Mouse (Mus musculus) telencephalon, adult 2 months (tissue): ENCODE data around the gene Rab11fip5.
A peak's percentile ranks its signal among the peaks of the same experiment; 100 is the strongest.

Experiments used
- DNase-seq: peaks from one replicate; pipeline ENCODE4 v3.0.0-alpha.2; 2011; ENCODE audit warnings: low read depth, low spot score

Rab11fip5 gene

DNA sequence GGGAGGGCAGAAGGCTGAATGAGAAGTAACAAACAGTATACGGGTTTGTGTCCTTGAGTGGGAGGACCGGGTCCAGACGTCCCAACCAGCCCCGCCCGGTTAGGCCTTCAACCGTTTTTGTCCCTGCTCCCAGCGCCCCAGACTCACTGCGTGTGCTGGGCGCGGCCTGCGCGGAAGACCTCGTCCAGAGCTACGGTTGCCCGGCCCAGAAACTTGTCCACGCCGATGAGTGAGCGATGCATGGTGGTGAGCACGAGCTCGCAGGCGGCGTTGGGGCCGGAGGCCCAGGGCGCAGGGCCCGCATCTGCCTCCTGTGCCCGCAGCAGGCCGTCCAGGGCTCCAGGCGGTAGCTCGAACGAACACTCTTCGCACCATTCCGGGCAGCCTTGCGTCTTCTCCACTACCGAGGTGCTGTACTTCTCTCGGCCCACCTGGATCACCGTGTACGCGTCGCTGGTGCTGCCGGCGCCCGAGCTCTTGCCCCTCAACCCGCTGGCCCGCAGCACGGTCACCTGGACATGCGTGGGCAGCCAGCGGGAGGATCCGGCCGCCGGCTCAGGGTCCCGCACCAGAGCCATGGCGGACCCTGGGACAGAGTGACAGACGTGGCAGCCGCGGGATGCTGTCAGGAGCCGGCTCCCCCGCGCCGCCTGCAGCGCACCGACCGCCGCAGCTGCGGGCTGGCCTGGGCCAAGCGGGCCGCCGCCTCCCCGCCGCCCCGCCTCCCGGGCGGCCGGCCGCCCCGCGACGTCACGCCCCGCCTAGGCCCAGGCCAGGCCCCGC, at the start of gene Rab11fip5:
Gene Rab11fip5 (minus strand): TSS at position 684 of the 783 bp plus-strand sequence.
- DNase-seq: no peak

DNA sequence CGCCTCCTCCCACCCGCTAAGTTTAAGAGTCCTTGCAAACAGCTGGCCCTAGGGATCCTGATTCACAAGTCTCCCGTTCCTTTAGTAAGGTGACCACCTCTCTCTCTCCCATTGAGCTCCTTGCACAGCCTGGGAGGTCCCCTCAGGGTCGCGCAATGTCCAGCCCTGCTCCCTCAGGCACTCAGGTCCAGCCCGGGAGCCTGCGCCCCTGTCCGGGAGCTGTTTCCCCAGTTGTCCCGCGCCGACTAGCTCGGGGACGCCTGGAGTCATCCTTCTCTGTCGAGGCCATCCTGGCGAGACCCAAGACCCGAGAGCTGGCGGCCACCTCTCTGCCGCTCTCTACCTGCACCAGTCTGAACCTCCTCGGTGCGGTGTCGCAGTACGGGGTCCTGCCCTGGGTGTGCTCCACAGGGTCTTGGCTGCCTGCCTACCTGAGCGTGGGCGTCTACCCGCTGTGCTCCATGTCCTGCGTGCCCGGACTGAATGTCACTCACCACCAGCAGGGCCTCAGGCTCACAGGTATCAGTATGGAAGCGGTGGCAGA, 49.5 kb upstream of the Rab11fip5 start, which contains the start of gene Noto:
Gene Noto (plus strand): TSS at position 51 of the 544 bp plus-strand sequence.
- DNase-seq: no peak

DNA sequence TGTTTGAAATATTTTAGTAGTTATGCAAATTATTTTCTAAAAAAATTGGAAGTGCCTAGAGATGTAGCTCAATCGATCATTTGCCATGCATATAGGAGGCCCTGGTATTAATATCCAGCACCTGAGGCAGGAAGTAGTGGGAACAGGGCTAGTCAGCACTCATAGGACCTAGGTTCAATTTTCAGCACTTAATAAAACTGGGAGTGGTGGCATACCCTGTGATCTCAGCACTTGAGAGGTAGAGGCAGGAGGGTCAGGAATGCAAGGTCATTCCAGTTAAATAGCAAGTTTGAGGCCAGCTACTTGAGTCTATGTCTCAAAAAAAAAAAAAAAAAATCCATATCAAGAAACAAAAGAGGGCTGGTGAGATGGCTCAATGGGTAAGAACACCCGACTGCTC, 44.7 kb upstream of the Rab11fip5 start:
- DNase-seq: no peak

DNA sequence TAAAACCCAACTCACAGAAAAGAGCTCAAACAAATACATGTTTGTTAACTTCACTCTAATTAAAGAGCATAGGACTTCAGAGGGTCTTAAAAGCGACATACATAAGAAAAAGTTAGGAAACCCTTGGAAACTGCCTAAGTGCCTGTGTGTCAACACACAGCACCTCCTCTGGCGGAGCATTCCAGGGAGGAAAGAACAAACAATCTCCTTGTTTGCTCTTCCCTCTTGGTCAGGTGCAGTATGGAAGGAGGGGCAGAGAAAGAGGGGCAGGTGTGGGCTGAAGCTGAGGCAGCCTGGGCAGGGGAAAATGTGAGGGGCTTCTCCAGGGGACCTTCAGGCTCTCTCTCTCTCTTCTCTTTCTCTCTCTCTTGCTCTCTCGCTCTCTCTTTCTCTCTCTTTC, 41.4 kb upstream of the Rab11fip5 start:
- DNase-seq: no peak

DNA sequence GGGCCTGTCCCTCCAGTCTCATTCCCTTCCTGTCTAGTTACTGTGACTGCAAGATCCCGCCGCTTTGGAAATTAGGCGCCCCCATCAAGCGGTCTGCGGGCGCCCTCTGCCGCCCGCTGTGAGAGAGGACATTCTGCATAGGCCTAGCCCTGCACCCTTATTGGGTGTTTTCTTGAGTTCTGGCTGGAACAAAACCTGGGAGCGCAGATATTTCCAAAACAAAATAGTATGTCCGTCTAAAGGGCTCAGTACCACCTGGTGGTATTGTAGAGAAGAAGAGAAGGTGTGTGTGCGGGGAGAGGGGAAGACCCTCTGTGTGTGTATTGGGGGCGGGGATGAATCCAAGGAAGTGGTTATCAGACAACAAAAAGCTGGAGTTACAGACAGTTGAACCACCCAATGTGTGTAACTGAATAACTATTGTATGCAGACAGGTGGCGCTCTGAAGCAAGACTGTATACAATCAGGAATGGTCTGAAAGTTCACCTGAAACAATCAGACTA, 36.4 kb upstream of the Rab11fip5 start:
- peak; percentile 41 for DNase-seq

DNA sequence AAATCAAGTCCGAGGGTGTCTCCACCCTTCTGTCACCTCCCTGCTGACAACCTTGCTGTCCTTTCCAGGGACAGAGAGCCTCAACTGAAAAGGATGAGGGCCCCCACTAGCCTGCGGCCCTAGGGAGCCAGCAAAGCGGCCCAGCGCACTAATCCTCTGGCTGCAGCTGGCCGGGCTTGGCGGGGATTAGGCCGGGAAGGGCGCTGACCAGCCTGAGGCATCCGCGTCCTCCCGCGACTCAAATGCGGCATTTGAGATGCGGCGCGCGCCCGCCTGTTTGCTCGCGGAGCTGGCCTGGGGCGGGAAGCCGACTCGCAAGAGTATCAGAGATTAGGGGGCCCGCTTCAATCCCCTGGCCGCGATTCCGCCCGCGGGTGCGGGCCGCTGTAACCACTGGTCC, 34.6 kb upstream of the Rab11fip5 start:
- no peak for DNase-seq

DNA sequence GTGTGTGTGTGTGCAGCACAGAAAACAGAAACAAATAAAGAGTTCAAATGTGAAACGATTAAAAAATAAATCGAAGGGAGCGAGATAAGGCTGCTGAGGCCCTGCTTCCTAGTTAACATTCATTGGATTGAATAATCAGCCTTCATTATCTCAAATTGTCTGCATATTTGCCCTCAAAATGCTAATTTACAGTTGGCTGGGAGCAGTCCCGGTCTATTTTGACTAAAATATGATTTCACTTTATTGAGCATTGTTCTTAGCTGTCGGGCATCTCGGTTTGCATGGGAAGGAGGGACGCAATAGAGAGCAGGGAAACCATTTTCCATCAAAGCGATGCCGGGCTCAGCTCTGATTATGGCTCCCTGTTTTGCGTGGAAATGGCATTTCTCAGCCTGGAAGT, 28.6 kb upstream of the Rab11fip5 start:
- DNase-seq: no peak

DNA sequence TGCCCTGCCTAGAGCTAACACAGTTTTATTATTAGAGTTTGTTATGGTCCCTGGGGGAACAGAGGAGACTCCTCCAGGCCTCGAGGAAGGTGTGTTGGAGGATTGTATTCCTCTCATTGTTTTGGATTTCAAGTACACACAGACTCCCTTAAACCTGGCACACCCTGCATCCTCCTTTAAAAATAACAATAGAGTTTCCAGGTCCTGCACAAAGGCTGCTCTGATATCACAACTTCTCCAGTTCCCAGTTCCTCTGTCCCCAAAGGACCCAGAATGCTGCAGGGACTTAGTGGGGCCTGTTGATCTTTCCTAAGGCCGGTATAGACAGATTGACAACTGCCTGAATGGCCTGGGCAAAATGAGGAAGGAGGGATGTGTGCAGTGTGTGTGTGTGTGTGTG, 28.2 kb upstream of the Rab11fip5 start:
- DNase-seq: no peak

DNA sequence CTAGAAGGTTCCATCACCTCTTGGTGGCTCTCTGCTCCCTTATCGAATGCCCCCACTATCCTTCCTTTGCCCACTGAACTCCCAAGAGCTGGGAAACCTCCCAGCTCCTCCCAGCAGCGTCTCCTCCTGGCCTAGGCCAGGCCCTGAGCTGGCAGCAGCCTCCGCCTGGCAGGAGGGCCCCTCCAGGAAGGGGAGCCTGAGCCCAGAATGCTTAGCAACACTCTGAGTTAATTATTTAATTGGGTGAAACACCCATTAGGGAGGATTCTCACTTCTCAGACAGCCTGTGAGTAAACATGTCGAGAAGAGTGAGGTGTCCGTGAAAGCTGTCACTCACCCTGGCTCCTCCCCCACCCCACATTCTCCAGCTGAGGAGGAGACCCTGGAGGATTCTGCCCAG, 25.3 kb upstream of the Rab11fip5 start:
- DNase-seq: no peak

DNA sequence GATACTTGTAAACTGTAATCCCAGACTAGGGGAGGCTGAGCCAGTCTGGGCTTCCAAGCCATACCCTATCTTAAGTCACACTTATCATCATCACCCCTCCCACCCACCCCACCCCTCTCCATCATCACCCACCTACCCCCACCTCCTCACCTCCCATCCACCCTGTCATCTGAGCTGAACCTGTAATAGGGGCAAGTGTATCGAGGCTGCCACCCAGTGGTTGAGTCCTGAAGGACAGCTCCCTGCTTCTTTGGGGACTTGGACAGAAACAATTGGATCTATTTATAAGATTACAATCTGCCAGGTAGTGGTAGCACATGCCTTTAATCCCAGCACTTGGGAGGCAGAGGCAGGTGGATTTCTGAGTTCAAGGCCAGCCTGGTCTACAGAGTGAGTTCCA, 22.7 kb upstream of the Rab11fip5 start:
- DNase-seq: peak; percentile 6

DNA sequence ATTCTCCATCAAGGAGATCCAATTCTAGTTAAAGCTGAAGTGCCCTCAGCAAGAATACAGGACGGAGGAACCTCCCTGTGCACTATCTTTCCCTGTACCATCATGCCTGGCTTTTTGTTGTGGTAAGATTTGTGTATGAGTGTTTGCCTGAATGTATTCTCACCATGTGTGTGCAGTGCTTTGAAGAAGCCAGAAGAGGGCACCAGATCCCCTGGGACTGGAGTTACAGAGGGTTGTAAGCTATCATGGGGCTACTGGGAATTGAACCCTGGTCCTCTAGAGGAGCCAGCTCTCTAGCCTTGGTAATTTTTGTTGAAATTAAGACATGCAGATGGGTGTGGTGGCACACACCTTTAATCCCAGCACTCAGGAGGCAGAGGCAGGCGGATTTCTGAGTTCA, 20.9 kb upstream of the Rab11fip5 start:
- no peak for DNase-seq

DNA sequence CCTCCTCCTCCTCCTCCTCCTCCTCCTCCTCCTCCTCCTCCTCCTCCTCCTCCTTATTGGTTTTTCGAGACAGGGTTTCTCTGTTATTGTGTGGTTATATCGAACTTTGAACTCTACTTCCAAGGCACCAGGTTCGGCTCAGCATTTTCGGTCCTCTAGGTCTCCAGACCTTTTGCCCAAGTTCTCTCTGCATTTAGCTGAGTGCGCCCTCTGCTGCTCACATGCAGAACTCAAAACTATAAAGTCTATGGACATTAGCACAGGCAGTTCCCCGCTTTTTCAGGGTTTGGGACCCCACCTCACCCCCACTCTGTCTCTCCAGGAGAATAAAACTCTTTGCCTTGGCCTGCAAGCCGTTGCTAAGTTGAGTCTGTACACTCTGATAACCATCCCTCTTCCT, 17.4 kb upstream of the Rab11fip5 start:
- DNase-seq: no peak

DNA sequence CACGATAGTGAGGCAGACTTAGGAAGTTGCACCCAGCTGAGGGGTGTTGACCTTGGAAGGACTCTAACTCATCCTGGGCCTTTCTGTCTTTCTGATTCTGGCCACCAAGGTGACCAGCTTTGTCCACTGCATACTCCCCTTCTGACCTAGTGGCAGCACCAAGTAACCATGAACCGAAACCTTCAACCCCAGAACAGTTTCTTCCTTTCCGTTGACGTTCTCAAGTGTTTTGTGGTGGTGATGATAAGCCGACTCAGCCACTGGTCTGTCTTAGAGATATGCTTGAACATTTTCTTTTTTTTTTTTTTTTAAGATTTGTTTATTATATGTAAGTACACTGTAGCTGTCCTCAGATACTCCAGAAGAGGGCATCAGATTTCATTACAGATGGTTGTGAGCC, 14.2 kb upstream of the Rab11fip5 start:
- no peak for DNase-seq

DNA sequence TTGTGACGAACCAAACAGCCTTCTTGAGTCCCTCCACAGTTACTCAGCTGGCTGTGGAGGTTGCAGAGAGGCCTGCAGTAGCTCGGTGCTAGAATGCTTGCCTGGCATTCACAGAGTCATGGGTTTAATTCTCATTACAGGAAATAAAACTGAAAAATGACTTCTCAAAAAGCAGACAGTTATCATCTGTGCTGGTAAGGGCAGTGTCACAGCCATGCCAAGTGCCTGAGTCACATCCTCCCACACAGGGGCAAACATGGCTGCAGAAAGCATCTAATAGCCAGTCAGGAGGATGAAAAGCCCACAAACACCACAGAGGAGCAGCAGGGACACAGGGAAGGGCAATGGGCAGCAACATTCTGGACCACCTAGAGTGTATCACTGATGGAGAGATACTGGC, 8.4 kb upstream of the Rab11fip5 start:
- no peak for DNase-seq

DNA sequence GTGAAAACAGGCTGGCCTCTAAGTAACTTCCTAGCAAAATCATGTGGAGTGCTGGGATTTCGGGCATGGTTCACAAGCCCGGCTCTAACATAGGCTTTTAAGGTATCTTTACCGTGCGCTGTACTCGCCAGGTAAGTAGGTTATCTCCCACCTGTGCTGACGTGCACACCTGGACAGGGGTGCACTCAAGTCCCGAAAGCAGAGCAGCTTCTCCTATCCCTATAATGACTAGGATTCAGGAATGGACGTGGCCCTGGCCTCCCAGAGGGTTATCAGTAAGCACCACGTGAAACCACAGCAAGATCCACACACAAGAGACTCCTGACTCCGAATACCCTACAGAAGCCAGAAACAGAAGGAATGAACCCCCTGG, 7.2 kb upstream of the Rab11fip5 start:
- DNase-seq: no peak

DNA sequence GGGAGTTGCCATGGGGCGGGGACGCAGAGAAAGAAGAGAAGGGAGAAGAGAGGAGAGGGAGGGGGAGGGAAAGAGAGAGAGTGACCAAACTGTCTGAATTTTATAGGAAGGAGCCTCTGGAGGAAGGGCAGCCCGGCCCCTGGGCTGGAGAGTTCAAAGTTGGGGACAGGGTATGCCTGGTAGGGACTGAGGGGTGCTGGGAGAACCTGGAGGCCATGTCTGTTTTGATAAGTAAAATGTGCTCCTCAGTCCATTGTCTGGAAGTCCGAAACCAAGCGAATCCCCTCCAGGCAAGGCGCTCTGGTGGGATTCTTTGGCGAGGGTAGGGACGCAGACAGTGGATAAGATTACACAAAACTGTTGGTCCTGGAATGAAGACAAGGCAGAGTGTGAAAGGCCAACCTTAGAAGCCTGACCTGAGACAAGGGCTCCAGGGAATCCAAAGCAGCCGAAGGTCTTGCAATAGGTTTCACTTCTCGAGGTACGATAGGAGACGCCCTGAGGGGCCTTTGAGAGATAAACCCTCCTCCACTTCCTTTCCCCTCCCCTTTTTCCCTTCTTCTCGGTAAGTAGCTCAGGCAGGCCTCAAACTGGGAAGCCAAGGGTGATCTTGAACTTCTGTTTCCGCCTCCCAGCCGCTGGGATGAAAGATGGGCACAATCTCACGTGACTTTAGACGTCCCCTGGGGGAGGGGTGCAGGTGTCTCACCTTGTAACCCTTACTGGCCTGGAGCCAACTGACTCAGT, 6.6 kb upstream of the Rab11fip5 start:
- no peak for DNase-seq

DNA sequence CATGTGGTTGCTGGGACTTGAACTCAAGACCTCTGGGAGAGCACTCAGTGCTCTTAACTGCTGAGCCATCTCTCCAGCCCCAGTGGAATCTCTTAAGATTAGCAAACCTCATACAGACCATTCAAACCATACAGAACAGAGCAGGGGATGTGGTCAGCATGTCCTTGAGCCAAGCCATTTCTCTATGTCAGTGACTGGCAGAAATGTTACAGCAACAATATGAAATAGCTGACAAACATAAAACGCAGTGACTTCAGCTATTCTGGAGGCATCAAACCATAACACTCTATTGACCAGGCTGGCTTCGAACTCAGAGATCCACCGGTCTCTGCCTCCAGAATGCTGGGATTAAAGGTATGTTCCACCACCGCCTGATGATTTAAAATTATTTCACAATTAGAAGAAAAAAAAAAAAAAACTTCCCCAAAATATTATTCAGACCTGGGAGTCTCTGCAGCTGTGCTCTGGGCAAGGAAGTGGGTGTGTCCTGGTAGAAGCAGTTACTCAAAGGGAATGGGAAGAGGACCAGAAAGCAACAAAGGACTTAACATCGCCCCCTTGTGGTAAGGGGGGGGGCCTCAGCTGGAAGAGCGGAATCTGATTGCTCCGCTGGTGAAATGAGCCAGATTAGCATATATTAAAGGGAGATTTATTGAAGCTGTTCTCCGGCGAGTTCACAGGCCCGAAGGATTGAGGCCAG, 5.9 kb upstream of the Rab11fip5 start:
- DNase-seq: peak; percentile 55

DNA sequence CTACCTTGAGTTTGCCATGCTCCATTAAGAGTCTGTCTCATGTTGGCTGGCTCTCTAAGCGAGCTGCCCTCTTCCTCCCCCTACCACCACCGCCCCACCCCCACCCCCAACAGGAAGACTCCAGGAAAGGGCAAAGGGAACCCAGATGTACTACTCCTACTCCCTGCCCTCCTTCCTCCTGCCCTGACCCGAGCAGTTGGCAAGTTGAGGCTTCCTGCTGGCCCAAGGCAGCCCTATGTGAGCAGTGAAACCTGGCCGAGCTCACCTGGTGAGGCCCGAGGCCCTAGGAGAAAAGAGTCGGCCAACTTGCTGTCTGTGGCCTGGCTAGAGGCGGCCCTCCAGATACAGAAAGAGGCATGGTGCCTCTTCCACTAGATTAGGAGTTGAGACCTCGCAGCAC, 4.2 kb upstream of the Rab11fip5 start:
- DNase-seq: no peak

DNA sequence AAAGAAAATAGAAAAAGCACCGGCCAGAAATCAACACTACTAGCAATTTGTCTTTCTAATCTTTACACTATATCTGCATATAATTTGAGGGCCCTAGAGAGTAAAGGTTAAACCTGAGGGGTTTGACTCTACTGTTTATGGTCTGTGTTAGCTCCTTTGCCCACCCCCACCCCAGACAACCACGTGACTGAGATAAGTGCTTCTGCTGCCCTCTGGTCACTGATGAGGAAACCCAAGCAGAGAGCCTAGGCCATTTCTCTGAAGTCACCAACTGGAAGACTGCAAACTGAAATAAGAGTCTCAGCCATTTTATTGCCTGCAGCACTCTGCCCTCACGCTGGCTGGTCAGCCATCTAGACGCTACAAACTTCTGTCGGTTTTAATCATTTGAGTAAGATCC, 3.4 kb upstream of the Rab11fip5 start:
- DNase-seq: no peak

DNA sequence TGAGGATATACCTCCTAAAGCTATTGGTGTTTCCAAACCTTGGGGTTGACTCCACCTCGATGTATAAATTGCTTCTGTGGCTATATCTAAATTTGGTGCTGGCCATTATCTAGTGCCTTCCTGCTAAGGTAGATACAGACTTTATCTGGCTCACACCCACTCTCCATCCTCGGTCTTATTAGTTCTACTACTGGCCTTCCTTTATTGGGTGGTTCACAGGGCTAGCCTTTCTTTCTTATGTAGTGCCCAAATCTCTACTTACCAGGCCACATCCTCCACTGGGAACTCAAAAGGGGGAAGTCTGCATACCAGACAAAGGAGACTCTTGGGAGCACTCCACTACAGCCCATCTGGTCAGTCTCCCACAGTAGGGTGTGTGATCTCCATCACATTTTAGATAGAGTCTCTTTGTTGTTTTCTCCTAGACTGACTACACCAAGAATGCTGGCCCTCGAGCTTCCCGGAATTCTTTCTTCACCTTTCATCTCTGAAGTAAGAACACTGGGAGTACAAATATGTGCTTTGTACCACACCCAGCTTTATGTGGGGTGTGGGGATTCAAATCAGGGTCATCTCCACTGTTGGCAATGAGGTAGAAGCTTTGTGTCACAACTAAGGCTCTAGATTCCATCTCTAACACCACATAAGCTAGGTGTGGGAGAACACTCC, 2.8 kb upstream of the Rab11fip5 start:
- DNase-seq: no peak

DNA sequence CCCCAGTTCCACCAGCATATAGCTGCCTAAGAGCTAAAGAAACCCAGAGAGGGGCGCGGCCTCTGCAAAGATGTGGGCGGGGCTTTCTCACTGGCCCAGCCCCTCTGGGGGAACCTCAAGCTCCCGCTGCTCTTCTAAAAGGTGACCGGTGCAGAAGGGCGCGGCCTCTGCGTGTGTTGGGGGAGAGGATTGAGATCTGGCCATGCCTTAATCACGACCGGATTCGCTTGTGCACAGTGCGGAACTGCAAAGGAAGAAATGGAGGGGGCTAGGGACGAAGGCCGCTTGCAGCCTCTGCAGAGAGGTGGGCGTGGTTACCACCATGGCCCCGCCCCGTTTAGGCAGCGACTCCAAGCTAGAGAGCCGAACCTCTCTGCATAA, 290 bp upstream of the Rab11fip5 start:
- DNase-seq: peak; percentile 96
